ENCODE assay signal across 8 mouse cellular contexts in the genomic region with DNA sequence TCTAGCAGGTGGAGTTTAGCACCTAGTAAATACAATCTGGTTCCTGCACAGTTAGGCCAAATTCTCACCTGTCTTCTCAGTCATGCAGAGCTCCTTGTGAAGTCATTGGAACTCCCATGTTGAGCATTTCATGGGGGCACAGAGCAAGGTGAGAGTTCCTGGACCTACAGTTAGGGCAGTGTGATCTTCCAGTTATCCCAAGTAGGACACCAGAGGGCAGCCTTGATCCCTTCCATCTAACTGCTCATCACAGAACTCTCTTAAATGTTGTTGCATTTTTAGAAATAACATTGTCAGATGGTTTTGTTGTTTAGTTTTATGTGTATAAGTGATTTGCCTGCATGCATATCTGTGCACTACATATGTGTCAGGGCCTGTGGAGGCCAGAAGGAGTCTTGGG. TPM values are rescaled to one million over a fixed set of nuclear protein-coding genes. Genes with fewer than 3 reads are reported as not detected.
DNase-seq lines count a peak whose midpoint lies in the region; ATAC-seq lines count a peak whose summit lies in the region.

No protein-coding gene starts in this region.

- H3K9ac ChIP-seq in forebrain, embryonic 12.5 days, result no peak overlapping the region

- H3K27ac ChIP-seq in forebrain, embryonic 12.5 days, result no peak overlapping the region

- ATAC-seq in forebrain, embryonic 12.5 days (ENCODE audit: low FRiP score), result no peak
- no peak for ATAC-seq in erythroid progenitor cell, adult 5-6 weeks (replicated peaks; ENCODE audit: low FRiP score, poor library complexity, severe bottlenecking)

- no peak overlapping the region for H3K4me2 ChIP-seq in forebrain, embryonic 12.5 days

- H3K36me3 ChIP-seq in forebrain, embryonic 12.5 days (replicated peaks), result peaks cover 31% of the 10 kb centered on the region

- H3K27me3 ChIP-seq in forebrain, embryonic 12.5 days, result no peaks in the 10 kb centered on the region

- DNase-seq in heart, postnatal 4 days, result peak; percentile 46
- DNase-seq in heart, adult 8-10 months (ENCODE audit: low spot score), result no peak
- DNase-seq in thymus, postnatal 0 days (ENCODE audit: low spot score), result peak; percentile 14
- DNase-seq in thymus, postnatal 10 days (ENCODE audit: low spot score in 2 of 2), result no peak
- peak; percentile 37 for DNase-seq in embryo, embryonic 10.5 days (ENCODE audit: low spot score)
- peak; percentile 9 for DNase-seq in mesoderm, embryonic 11.5 days (ENCODE audit: low read depth, low spot score)

- no peaks in the 10 kb centered on the region for H3K4me1 ChIP-seq in forebrain, embryonic 12.5 days

- no peaks in the 10 kb centered on the region for H3K9me3 ChIP-seq in forebrain, embryonic 12.5 days

- no peak overlapping the region for H3K4me3 ChIP-seq in forebrain, embryonic 12.5 days (replicated peaks)

RNA-seq across cellular contexts. Expression of gene Utp14b, which starts 29.0 kb away (rescaled TPM):
- 1 to 10 TPM; 4.7 to 4.9 TPM for total RNA-seq in heart, postnatal 4 days (2021)
- total RNA-seq in heart, adult 8-10 months (2022), result 1 to 10 TPM; 1.0 to 1.2 (median 1.1) TPM
- 3.1 and 3.5 TPM in 2 replicates for polyA plus RNA-seq in thymus, postnatal 0 days (2015; fragmentation: Nextera tagmentation; extraction: Ambion mirVana)
- polyA plus RNA-seq in forebrain, embryonic 12.5 days (2016; fragmentation: Nextera tagmentation; extraction: Ambion mirVana), result 3.5 and 4.2 TPM in 2 replicates
- total RNA-seq in erythroid progenitor cell, adult 5-6 weeks (2015; ENCODE audit: low replicate concordance), result 0.72 and 3.8 TPM in 2 replicates
- 2.3 and 2.4 TPM in 2 replicates for total RNA-seq in erythroid progenitor cell, adult 5-6 weeks (2017; ENCODE audit: low replicate concordance)

RNA-seq across cellular contexts. Expression of gene Acsl3, which starts 29.2 kb away (rescaled TPM):
- 10 to 100 TPM; 26.2 to 26.8 TPM for total RNA-seq in heart, postnatal 4 days (2021)
- 1 to 10 TPM; 3.1 to 5.5 (median 3.8) TPM for total RNA-seq in heart, adult 8-10 months (2022)
- polyA plus RNA-seq in thymus, postnatal 0 days (2015; fragmentation: Nextera tagmentation; extraction: Ambion mirVana), result 31.1 and 32.4 TPM in 2 replicates
- polyA plus RNA-seq in forebrain, embryonic 12.5 days (2016; fragmentation: Nextera tagmentation; extraction: Ambion mirVana), result 91.8 and 92.5 TPM in 2 replicates
- total RNA-seq in erythroid progenitor cell, adult 5-6 weeks (2015; ENCODE audit: low replicate concordance), result 2.9 and 4.0 TPM in 2 replicates
- total RNA-seq in erythroid progenitor cell, adult 5-6 weeks (2017; ENCODE audit: low replicate concordance), result 5.6 and 13.5 TPM in 2 replicates

Comparison
In these comparisons a context has a peak if more than half of its experiments do, and no peak if none do; other contexts are left out.
1. DNase-seq: peak in heart, postnatal 4 days (single experiment), thymus, postnatal 0 days (single experiment), embryo, embryonic 10.5 days (single experiment) and mesoderm, embryonic 11.5 days (single experiment); none in heart, adult 8-10 months (single experiment) and thymus, postnatal 10 days (0 of 2).